Mouse (Mus musculus) right cerebral cortex, postnatal 25 days (tissue): Measurements from ENCODE around the gene Iqgap3.
A peak's percentile ranks its signal among the peaks of the same experiment; 100 is the strongest.

Source experiments
- DNase-seq: peaks from one replicate; pipeline ENCODE4 v3.0.0; 2022

Iqgap3 gene

DNA sequence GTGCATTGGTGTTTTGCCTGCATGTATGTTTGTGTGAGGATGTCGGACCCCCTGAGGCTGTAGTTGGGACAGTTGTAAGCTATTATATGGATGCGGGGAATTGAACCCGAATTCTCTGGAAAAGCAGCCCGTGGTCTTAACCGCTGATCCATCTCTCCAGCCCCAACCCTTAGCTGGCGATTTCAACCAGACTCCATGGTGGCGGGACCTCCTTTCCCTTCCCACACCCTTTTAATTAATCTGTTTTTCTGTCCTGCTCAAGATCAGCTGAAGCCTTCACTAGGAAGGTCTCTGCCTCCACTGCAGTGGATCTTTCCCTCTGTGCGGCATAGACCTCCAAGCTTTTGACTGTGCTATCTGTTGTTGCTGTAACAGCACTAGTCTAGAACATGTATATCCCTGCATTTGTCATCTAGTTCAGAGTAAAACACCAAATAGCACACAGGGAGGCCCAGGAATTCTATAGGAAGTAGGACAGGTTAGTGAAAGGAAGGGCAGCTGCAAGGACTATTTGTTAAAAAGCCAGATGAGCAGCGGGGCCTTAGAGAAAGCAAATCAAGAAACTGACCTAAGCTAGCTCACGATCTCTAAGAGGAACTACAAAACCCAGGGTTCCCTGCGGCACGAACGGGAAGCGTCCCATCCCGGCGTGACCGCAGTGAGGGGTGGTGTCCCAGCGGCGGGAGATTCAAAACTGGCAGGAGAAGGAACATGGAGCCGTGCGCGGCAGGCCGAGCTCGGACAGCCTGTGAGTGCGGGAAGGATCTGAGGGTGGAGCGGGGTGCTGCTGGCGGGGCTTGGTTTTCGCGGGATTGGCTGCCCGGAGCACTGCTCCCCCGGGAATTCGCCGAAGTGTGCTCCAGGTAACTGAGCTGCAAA, at the start of gene Iqgap3:
Iqgap3 (plus strand) TSS at position 627 of the 879 bp plus-strand sequence.
- peak; percentile 80 for DNase-seq

DNA sequence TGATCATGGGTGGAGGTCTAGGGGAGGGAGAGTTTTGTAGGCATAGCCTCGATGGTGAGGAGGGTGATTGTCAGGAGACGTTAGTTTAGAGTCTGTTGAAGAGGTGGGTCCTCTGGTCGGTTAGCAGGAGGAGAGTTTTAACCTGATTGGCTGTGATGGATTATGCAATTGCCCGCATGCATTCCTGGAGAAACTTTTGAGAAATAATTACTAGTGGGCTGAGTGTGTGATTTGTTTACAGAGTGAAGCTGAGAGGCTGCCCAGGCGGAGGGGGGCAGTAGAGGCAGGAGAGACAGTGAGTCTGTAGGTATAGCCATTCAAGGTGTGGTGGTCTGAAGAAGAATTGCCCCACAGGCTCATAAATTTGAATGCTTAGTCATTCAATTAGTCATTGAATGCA, 48.3 kb upstream of the Iqgap3 start:
- no peak for DNase-seq

DNA sequence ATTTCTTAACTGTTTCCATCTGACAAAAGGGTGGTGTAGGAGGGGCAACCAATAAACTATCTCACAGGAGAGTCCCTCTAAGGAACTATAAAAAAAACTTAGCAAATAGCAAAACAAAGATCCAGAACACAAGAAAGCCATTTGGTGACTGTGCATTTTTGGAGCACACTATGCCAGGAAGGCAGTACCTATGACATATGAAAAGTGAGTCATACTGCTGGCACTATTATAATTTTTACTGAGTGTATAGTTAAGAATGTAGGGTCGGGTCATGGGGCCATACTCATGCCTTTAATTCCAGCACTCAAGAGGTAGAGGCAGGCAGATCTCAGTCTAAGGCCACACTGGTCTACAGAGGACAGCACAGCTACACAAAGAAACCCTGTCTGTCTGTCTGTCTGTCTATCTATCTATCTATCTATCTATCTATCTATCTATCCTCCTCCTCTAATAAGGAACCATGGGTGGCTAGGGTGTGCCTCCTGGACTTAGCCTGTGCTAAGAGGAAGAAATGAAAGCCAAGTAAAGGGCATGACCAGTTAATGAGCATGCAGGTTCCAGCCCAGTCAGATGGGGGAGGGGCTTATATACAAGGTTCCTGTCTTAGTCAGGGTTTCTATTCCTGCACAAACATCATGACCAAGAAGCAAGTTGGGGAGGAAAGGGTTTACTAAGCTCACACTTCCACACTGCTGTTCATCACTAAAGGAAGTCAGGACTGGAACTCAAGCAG, 46.0 kb upstream of the Iqgap3 start:
- DNase-seq: no peak

GRCm38 (mm10) chr3:88042661-88043421, 38.9 kb upstream of the Iqgap3 start, which contains the start of gene Gpatch4:
Gene Gpatch4 (plus strand): TSS chr3:88043108.
- DNase-seq: peak; percentile 79

GRCm38 (mm10) chr3:88049532-88049931, 32.2 kb upstream of the Iqgap3 start:
- no peak for DNase-seq

DNA sequence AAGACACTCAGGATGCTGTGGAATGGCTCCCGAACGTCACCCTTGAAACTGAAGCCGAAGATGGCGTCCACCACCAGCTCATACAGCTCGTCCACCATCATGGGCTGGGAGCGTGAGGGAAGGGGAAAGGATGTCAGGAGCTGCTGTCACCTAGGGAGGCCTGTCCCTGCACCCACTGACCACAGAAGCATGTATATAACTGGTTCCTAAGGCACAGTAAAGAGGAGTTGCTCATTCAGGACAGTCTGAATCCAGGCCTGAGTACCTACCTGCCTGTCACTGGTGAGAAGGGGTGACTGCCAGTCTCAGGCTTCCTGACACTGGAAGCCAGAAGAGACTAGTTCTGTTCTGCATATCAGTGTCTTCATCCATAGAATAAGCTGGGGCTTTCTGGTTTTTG, 24.7 kb upstream of the Iqgap3 start:
- DNase-seq: no peak

DNA sequence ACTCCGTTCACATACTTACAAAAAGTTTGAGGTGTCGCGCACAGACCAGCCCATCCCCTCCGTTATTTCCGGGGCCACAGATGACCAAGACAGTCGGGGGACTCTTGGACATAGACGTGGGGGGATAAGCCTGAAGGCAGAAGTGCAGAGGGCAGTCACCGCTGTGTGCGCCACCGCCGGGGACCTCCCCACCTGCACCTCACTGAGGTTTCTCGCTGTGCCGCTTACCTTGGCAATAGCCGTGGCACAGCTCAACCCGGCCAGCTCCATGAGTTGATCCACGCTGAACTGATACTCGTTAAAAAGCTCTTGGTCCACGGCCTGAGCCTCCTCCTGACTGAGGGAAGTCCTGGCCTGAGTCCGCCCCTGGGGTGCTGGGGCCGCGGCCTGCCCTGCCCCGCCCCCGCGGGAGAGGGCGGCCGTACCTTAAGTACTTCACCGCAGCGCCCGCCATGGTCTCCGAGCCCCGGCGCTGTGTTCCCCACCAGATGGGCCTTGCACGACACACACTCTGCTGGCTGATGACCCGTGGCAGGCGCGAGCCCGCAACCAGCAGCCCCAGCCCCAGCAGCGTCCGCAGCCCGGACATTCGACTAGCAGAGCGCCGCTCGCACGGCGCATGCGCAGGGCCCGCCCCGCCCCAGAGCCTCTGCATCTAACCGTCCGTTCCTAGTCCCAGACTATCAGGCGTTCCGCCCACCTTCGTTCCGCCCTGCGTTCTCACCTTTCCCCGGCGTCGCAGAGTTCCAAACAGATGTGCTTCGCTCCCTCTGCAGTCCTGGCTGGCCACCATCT, 23.7 kb upstream of the Iqgap3 start, which contains the start of gene Naxe:
Naxe (minus strand) TSS at position 594 of the 795 bp plus-strand sequence.
- peak; percentile 84 for DNase-seq

DNA sequence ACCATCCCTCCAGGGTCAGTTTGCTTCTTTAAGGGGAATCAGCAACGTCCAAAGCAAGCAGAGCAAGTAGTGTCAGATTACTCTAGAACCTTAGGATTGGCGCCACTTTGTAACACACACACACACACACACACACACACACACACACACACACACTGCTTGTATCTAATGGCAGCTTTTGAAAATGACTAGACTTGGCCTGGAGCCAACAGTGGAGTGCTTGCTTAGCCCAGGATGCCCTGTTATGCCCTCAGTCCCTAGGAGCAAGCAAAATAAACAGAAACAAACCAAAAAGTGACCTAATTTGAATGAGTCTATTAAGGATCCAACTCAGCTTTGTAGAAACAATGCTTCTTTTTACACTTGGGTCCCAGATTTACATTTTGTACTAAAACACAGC, 13.4 kb upstream of the Iqgap3 start:
- DNase-seq: no peak

- DNase-seq: peak; percentile 79
Measured at GRCm38 (mm10) chr3:88071783-88072182, 10.0 kb upstream of the Iqgap3 start.

DNA sequence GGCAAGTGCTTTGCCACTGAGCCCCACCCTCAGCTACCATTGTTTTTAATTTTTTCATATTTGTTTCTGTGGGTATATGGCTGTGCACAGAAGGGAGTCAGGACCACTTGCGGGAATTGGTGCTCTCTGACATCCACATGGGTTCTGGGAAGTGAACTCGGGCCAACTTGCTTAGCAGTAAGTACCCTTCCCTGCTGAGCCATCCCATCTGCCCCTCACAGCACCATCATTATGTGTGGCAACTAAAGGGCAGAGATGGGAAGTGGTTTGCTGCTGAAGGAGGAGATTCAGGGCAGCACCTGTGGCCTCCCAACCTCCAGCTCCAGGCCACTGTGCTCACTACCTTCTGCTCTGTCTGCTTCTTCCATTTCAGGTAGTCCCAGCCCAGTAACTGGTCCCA, 8.1 kb upstream of the Iqgap3 start:
- DNase-seq: no peak

DNA sequence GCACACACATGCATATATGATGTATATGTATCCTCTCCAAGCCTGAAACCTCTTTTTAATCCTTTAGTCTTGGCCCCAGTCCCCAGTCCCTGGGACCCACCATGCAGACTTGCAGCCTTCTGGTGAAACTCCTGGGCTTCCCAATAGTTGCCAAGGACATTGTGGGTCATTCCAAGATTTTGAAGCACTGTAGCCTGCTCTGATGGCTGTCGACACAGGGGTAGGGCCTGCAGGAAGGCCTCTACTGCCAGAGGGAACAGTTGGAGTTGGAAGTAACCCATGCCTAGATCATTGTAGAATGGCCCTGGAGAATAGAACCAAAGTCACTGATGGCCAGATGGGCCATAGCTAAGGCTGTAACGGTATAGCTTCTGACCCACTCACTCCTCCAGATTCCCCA, 7.4 kb upstream of the Iqgap3 start:
- DNase-seq: no peak

GRCm38 (mm10) chr3:88074766-88075165, 7.0 kb upstream of the Iqgap3 start:
- DNase-seq: no peak

- DNase-seq: no peak
Measured at GRCm38 (mm10) chr3:88077441-88077840, 4.3 kb upstream of the Iqgap3 start.

GRCm38 (mm10) chr3:88078204-88078603, 3.6 kb upstream of the Iqgap3 start, which contains the start of gene Ttc24:
Gene Ttc24 (minus strand): TSS chr3:88078304.
- no peak for DNase-seq

DNA sequence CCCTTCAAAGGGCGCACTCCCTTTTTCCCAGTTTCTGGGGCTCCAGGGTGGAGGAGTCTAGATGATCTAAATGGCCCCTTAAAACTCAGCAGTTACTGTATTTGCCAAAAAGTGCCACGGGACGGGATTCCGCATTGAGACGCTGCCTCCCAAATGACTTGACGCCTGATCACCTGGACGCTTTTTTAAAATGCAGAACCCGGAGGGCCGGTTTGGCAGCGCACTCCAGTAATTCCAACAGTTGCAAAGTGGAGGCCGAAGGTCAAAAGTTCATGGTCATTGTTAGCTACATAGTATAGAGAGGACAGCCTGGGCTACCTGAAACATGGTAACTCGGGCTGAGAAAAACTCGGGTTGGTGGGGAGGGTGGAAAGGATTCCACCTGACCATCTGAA, 450 bp downstream of the Iqgap3 start:
- no peak for DNase-seq

DNA sequence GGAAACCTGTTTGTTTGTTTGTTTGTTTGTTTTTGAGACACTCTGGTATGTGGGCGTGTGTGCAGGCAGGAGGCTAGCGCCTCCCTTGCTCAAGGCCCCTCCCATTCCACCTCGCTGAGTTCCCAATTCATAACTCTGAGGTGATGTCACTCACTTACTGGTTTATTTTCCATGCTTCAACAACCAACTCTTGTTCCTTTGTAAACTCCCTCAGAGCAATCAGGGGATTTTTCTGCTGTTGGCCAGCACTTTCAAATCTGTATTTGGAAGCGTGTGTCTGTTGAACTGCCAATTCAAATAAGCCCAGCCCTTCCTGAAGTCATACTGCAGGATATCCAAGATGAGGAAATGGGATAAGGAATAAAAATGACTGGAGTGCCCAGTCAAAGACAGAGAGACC, 892 bp downstream of the Iqgap3 start:
- no peak for DNase-seq

DNA sequence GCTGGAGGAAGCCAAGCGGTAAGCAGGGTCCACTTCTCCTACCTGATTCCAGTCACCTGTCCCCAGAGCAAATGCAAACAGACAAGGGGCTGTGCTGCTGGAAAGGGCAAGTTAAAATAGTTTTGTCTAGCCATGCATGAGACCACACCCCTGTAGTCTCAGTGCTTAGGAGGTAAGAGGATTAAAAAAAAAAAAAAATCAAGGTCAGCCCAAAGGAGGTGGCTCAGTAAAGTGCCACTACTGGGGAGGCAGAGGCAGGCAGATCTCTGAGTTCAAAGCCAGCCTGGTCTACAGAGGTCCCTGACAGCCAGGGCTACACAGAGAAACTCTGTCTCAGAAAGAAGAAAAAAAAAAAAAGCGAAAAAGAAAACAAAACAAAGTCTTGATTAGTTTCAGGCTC, 2.2 kb downstream of the Iqgap3 start:
- DNase-seq: no peak

DNA sequence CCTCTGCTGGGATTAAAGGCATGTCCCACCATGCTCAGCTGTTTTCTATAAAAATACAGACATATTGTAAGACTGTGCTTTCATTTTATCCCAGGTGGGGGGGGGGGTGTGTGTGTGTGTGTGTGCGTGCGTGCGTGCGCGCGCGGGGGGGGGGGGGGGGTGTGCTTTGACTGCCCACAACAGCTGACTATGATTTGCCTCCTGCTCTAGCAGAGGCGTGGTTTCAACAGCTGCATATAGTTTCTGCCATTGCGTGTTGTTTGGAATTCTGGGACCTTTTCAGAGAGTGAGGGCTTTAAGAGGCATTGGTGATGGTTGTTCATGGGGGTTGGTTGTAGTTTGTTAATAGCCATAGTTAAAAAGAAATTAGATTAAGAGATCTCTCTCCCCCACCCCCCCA, 3.7 kb downstream of the Iqgap3 start:
- DNase-seq: no peak

GRCm38 (mm10) chr3:88087688-88088087, 5.9 kb downstream of the Iqgap3 start:
- DNase-seq: no peak

GRCm38 (mm10) chr3:88090106-88090505, 8.3 kb downstream of the Iqgap3 start:
- no peak for DNase-seq

GRCm38 (mm10) chr3:88090616-88091015, 8.8 kb downstream of the Iqgap3 start:
- no peak for DNase-seq

GRCm38 (mm10) chr3:88094126-88094525, 12.4 kb downstream of the Iqgap3 start:
- DNase-seq: no peak
